Mouse (Mus musculus): ENCODE measurements around the gene Dusp3.

Gene Dusp3

GRCm38 (mm10) chr11:101976949-101977348, 9.9 kb downstream of the Dusp3 start:
- no peak for DNase-seq (ENCODE audit: low read depth in 1 of 2, low spot score in 2 of 2)

DNA sequence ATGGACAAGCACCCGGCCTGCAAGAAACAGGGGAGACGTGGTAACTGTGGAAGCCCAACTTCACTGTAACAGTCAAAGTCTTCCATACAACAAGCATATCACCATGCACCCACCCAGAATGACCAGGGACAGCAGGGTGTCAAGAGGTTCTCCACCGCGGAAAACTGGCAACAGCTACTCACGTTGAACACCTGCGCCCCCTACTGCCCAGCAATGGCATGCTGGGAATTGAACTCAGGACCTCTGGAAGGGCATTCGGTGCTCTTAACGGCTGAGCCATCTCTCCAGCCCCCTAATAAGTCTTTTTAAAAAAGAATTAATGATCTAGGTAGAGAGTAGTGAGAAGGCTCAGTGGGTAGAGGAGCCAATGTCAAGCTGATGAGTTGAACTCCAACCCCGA, 11.9 kb downstream of the Dusp3 start:
- no peak for DNase-seq (ENCODE audit: low read depth in 1 of 2, low spot score in 2 of 2)

DNA sequence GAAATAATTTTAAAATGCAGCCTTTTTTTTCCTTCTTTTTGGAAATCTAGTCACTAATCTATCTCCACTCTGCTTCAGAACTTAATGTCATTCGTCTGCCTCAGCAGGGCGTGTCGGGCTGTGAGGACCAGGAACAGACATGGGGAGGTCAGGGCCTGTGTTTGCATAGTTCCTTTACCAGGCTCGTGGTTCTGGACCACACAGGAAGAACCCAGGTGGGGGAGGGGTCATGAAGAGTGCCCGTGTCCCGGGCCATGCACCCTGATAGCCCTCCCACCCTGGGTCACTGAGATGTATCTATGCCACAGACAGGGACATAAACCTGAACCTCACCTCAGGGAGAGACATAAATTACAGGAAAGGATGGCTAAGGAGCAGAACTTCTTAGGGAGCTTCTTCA, 12.6 kb downstream of the Dusp3 start:
- DNase-seq (ENCODE audit: low read depth in 1 of 2, low spot score in 2 of 2): no peak

DNA sequence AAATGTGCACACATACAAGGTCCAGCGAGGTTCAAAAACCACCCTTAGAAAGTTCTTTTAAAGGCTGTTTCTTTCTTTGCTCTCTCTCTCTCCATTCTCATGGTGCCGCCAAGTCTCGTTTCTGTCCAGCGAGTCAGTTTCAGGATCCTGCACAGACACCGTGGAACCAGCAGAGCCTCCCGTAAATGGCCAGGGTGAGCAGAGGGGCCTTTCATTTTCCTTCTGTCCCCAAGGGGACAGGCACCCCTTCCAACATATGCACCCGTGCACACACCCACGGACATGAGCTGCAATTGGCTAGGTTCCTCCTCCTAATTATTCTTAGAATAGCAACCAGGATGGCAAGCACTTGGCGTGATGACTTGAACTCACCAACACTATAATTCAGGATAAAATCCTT, 13.3 kb downstream of the Dusp3 start:
- no peak for DNase-seq (ENCODE audit: low read depth in 1 of 2, low spot score in 2 of 2)

DNA sequence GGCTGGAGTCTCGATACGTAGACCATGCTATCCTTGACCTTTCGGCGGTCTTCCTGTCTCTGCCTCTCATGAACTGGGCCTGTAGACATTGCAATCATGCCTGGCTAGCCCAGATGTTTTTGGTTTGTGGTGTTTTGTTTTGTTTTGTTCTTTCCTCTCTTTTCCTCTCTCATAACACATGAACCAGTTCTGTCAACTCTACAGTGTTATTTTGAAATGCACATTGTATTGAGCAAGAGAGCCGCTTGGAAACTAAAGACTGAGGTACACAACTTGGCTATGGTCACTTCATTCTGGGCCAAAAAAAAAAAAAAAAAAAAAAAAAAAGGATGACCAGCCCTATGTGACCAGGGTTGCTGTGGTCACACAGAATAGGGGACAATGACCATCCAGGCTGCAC, 14.2 kb downstream of the Dusp3 start:
- DNase-seq (ENCODE audit: low read depth in 1 of 2, low spot score in 2 of 2): no peak

GRCm38 (mm10) chr11:101972097-101972496, 14.7 kb downstream of the Dusp3 start:
- DNase-seq (ENCODE audit: low read depth in 1 of 2, low spot score in 2 of 2): peak; percentile 41 to 60

DNA sequence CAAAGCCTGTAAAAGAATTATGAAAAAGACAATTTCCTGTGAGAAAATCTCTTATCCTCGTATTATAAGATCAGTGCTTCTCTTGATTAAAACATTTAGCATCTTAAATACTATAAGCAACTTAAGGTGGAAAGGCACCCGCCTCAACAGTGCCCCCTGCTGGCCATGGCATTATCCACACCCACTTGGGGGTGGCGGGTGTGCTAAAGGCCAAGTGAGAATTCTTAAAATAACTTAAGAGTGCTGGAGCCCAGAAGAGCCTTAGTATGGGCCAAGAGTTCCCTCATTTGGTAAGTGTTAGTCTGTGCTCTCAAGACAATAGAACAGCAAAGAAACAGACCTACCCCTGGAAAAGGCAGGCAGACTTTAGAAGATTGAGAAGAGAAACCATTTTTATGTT, 15.4 kb downstream of the Dusp3 start:
- DNase-seq (ENCODE audit: low read depth in 1 of 2, low spot score in 2 of 2): peak in 1 of 2 experiments; percentile 44

DNA sequence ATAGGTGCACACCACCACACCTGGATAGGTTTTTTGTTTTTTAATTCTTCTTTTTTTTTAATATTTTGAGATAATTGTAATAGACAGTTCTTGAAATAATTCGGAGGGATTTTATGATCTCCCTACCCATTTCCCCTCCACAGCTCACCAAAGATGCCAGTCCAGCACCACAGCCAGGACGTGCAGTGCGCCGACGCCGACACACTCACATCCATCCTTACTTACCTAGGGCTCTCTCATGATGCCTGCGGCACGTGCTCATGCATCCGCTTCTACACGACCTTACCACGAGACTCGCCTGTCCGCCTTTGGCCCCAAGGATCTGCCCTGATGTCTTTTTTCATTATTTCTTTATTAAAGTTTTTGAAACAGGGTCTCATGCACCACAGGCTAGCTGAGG, 17.0 kb downstream of the Dusp3 start:
- DNase-seq (ENCODE audit: low read depth in 1 of 2, low spot score in 2 of 2): no peak

GRCm38 (mm10) chr11:101968791-101969190, 18.0 kb downstream of the Dusp3 start:
- DNase-seq (ENCODE audit: low read depth in 1 of 2, low spot score in 2 of 2): peak in 1 of 2 experiments; percentile 61

DNA sequence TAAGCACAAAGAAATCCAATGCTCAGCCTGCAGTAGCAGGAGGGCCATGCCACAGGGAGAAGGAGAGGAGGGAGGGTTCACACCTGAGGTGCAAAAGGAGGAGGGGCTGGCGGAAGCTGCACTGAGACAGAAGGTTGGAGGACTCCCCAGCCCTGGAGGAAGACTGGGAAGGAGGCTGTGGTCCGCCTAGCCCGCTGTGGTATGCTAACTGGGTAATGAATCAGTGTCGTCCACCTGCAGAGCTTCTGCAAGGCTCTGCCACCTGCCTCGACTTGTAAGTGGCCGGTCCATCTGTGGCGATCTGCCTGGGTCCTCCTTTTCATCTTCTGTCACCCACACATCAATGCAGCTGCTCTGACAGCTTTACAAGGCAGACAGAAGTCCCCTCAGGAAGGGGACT, 18.5 kb downstream of the Dusp3 start:
- DNase-seq (ENCODE audit: low read depth in 1 of 2, low spot score in 2 of 2): no peak

GRCm38 (mm10) chr11:101966965-101967614, 19.7 kb downstream of the Dusp3 start, which contains the start of gene Sost:
Gene Sost (minus strand): TSS chr11:101967015.
- no peak for DNase-seq (ENCODE audit: low read depth in 1 of 2, low spot score in 2 of 2)

DNA sequence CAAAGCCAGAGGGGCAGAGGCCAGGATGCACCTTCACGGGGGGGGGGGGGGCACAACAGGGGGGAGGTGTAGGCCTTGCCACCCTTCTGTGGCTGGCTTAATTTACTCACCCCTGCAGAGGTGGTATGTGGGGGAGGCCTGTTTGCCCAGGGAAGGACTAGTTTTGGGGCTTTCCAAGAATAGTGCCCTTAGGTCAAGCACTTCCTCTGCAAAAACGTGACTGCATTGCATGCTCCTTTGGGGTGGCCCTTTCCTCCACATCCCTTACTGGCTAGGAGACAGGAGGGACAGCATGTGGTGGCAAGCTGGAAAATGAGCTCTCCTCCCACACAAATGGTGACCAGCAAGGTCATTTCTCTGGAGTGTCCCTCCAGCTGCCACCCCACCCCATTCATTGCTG, 21.3 kb downstream of the Dusp3 start:
- no peak for DNase-seq (ENCODE audit: low read depth in 1 of 2, low spot score in 2 of 2)

DNA sequence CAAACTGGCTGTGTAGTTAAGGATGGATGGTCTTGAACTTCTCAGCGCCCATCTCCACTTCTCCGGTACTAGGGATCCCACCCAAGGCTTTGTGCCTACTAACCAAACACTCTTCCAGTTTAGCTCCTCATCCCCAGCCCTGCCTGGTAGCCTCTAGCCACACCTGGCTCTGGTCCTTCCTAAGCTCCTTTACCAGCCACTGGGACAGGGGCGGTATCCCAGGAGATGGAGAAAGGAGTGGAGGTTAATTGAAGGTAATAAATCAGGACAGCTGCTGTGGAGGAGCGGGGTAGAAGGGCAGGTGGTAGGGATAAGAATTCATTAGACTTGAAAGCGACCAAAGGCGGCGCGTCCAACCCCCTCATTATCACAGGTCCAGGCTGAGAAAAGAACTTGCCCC, 22.2 kb downstream of the Dusp3 start:
- DNase-seq (ENCODE audit: low read depth in 1 of 2, low spot score in 2 of 2): no peak

GRCm38 (mm10) chr11:101963473-101964291, 23.1 kb downstream of the Dusp3 start:
- no peak for DNase-seq (ENCODE audit: low read depth in 1 of 2, low spot score in 2 of 2)

DNA sequence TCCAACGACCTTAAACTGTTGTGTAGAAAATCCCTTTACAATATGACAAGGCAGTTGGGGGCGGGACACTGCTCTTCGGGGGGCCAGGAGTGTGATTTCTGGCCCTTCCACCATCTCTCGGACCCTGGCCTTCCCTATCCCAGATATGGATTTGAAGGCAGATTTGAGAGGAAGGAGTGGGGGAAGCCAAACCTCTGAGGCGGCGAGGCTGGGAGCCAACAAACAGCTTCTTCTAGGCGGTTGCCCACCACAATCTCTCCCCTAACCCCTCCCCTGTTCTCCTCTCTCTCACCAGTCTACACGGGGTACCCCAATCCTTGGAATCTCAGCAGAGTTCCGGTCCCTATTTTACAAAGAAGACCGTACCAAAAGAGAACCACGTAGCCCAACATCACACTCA, 23.8 kb downstream of the Dusp3 start:
- DNase-seq (ENCODE audit: low read depth in 1 of 2, low spot score in 2 of 2): no peak

- no peak for DNase-seq (ENCODE audit: low read depth in 1 of 2, low spot score in 2 of 2)
Observed at GRCm38 (mm10) chr11:101957476-101957875, 29.3 kb downstream of the Dusp3 start.

GRCm38 (mm10) chr11:101953441-101953840, 33.4 kb downstream of the Dusp3 start:
- DNase-seq (ENCODE audit: low read depth in 1 of 2, low spot score in 2 of 2): no peak

DNA sequence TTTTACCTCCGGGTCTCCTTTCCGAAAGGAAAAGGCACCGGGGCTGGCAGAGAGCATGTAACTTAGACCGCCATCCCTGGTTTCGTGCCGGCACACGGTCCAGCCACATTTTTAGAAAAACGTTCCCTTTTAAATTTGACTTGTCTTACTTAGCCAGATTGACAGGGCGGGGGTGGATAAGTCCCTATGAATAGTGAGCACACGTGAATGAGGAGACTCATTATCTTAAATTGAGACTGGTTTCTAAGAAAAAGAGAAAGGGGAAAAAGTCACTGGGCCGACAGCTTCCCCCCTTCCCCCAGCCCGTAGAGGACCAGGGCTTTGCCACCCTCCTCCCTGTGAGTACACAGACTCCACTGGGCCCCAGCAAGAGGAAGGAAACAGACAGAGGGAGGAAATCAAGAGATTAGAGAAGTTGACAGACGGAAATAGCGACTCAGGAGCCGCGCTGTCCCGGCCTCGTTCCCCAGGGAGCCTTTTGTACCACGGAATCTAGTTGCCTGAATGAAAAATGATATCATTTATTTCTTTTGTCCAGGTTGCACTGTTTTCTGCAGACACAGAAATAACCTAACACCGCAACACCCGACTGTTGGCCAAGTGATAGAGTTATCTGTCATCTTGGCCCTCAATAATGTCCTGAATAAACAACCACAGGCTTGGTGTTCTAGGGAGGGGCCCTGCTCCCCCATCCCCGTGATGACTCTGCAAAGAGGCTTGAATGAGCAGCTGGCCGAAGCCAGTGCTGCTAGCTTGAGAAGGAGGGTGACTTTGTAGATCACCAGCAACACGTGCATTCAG, 34.1 kb downstream of the Dusp3 start:
- no peak for DNase-seq (ENCODE audit: low read depth in 1 of 2, low spot score in 2 of 2)

DNA sequence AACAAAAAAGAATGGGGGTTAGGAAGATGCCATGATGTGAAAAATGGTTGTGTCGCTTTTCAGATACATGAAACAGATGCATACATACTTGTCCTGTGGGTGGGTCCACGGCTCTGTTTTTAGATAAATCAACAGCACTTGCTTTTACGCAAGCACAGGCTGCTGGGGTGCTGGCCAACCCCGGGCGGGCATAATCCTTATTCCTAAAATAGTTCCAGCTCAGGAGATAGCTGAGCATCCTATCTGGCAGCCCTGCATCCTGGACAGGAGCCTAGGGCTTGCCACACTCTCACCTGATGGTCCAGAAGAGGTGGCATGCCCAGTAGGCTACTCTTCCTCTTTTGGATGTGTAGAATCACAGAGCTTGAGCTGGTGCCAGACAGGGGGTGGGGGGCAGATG, 36.8 kb downstream of the Dusp3 start:
- no peak for DNase-seq (ENCODE audit: low read depth in 1 of 2, low spot score in 2 of 2)

- no peak for DNase-seq (ENCODE audit: low read depth in 1 of 2, low spot score in 2 of 2)
Observed at GRCm38 (mm10) chr11:101946525-101946924, 40.3 kb downstream of the Dusp3 start.

DNA sequence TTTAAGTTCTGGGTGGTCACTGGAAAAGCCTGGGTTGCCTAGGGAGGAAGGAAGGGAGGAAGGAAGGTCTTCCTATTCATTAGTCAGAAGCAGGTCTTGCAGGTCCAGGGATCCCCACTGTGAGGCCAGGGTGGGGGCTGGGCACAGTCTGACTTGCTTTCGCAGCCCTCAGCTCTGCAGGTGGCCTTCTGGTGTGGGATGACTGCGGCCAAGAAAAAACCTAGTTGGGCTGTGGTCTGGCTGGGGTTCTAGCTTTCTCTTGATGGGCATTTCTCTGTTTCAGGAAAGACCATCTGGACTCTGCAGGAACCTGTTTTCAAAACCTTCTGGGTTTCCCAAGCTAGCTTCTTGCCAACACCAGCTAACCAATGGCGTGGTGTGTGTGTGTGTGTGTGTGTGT, 43.8 kb downstream of the Dusp3 start:
- no peak for DNase-seq (ENCODE audit: low read depth in 1 of 2, low spot score in 2 of 2)

GRCm38 (mm10) chr11:101937108-101937507, 49.7 kb downstream of the Dusp3 start:
- no peak for DNase-seq (ENCODE audit: low read depth in 1 of 2, low spot score in 2 of 2)
